Mouse (Mus musculus) gonadal fat pad, adult 2 months (tissue): ENCODE measurements around the gene Olfr707. TPM values are rescaled to one million over a fixed set of nuclear protein-coding genes. Genes with fewer than 3 reads are reported as not detected.
"Not testable (repeated sequence)": the region's sequence is repeated elsewhere in the genome, so short reads cannot be mapped to it uniquely, and the experiment has no call there.

Experiments
- DNase-seq: peaks from one replicate; pipeline ENCODE4 v3.0.0-alpha.2; 2012; ENCODE audit warnings: low read depth
- polyA plus RNA-seq: library from polyadenylated mRNA; depleted of rRNA; stranded (reverse); fragments of >200 nt; gene quantifications from 2 replicates; pipeline ENCODE4 v1.2.3, GENCODE M21; 2012; rRNA removed

The Olfr707 gene
- polyA plus RNA-seq, result not detected in 2 replicates

DNA sequence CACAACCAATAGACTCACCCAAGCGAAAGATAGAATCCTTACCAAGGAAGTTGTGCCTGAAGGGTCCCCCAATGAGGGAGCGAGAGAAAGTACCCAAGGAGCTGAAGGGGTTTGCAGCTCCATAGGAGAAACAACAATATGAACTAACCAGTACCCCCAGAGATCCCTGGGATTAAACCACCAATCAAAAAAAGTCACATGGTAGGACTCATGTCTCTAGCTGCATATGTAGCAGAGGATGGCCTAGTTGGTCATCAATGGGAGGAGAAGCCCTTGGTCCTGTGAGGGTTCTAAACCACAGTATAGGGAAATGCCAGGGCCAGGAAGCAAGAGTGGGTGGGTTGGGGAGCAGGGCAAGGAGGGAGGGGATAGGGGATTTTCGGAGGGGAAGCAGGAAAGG, at the start of gene Olfr707:
Gene Olfr707, minus strand, starts transcription at position 101 of the 400 bp plus-strand sequence.
- not testable (repeated sequence) for DNase-seq

DNA sequence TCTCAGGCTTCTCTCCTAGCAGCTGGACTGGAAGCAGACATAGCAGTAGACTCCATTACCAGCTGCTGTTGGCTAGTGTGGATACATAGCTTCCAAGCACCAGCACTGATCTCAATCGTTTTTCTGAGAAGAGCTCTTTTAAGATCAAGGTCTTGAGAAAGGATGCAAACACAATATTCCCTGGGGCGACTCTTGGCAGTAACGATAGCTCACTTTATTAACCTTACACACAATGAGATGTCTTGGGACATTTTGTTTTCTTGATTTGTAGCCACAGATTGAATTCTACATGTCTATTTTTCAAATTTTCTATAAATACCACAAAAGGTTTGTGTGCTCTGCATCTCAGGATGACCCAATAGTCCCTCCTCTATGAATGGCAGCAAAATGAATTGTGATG, 47.2 kb upstream of the Olfr707 start, which contains the start of gene Olfr710:
Gene Olfr710, minus strand, starts transcription at position 101 of the 400 bp plus-strand sequence.
- no peak for DNase-seq

DNA sequence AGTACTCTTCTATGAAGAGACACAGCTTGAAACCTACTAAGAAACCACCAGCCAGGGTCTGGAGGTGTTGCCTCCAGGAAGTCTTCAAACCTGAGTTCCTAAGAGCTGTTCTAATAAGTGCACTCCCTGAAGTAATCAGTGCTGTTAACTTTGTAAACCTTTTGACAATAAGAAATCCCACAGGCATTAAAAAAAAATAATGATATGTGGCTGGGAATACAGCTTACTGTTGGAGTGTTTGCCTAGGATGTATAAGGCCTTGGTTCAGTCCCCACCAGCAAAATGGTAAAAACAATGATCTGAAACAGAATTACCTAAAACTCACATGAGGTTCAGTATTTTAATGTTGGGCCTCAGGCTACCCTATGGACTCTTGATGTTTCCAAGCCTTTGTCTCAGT, 31.1 kb upstream of the Olfr707 start, which contains the start of gene Olfr709-ps1:
Gene Olfr709-ps1, minus strand, starts transcription at position 101 of the 400 bp plus-strand sequence.
- no peak for DNase-seq

DNA sequence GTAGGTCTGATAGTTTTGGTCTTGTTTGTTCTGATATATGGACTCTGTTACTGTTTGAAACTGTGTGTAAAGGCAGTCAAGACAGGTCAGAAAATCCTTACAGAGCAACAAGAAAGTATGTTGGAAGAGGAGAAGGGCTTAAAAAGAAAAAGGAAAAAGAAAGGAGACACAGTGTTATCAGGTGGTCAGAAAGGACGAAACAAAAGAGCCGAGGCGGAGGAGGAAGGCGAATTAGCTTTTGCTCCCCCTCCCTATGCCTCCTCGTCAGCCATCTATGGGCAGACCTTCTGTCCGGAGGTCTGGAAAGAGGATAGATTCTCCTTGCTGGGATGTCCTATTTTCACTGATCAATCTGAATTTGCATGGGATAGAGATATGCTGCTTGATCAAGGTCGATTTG, 19.9 kb upstream of the Olfr707 start:
- DNase-seq, result not testable (repeated sequence)

DNA sequence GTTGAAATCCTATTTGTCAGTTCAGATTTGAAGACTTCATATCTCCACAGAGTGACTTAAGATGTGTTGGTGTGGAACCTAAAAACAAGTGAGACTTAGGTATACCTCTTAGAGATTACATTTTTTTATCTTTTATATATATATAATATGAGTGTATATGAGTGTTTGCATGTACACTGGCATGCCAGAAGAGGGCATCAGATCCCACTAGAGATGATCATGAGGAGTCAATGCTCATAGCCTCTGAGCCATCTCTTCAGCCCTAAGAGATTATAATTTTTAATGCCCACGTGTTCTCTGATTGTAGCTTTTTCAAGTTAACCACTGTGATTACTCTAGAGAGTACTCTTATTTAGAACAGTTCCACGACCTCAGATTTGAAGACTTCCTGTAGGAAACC, 6.6 kb upstream of the Olfr707 start, which contains the start of gene Olfr1532-ps1:
Gene Olfr1532-ps1, plus strand, starts transcription at position 326 of the 400 bp plus-strand sequence.
- DNase-seq, result no peak

DNA sequence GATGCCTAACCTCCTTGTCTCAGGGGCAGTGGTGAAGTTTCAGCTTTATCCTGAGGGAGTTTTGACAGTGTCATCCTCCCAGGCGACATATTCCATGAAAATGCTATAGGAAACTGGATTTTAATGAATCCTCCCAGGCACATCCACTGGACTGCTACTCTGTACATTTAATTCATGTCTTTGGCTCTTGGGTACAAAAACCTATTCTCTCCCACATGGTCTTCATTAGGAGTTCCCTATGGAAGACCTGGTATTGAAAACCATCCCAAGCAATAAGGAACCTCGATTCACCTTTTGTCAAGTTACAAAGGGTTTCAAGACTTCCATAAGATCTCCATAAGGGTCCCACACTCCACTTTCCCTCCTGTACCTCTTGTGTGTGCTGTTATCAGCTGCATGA, 13.0 kb downstream of the Olfr707 start, which contains the start of gene Olfr706:
Gene Olfr706, minus strand, starts transcription at position 101 of the 400 bp plus-strand sequence.
- no peak for DNase-seq

DNA sequence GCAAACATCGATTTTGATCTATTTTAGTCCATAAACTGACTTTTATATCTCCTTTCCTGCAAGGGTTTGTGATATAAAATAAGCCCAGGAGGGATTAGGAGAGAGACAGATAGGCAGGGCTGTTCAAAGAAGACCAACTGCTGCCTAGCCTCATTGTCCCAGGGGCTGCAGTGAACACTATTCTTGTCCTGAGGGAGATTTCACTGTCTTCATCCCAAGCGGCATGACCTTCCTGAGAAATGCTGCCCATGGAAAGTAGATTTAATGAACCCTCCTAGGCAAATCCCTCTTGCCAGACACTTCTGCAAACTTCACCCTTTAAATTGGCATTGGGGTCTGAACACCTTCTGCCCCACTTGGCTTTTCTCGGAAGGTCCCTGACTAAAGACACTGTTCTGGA, 24.2 kb downstream of the Olfr707 start, which contains the start of gene Olfr705:
Gene Olfr705, minus strand, starts transcription at position 101 of the 400 bp plus-strand sequence.
- DNase-seq, result no peak

DNA sequence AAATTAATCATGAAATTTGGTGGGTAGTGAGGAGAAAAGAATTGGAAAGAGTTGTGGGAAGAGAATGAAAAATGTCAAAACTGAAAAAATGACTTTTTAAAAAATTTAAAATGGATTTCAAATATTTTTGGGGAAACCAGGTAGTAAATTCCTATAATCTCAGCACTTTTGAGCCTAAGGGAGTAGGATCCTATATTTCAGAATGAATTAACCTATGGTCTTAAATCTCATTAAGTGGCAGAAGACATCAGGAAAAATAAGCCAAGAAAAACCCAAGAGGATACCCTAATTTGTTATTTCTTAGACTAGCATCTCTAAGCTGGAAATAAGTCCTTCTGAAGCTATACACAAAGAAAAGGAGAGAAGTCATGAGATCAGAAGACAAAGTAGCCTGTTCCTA, 38.2 kb downstream of the Olfr707 start, which contains the start of gene Olfr704:
Gene Olfr704, plus strand, starts transcription at position 301 of the 400 bp plus-strand sequence.
- no peak for DNase-seq

DNA sequence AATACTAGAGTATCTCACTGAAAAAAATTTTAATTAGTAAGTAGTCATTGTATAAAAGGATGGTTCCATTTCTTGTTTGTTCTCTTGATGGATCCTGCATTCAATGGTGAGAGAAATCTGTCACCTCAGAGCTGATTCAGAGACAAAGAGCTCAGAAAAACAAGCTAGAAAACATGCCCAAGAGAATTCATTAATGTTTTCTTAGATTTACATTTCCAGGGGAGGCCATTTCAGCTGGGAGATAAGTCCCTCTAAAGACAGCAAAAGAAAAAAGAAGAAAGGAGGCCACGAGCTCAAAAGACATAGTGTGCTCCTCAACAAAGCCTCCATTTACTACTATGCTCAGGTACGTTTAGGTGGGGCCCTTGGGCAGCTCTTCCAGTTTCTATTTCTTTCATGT, 58.0 kb downstream of the Olfr707 start, which contains the start of gene Olfr703:
Gene Olfr703, plus strand, starts transcription at position 301 of the 400 bp plus-strand sequence.
- DNase-seq, result no peak

Other genes with a start within 250 kb of the Olfr707 start
- not detected in 2 replicates for gene Olfr693, start 220.7 kb downstream of the Olfr707 start, polyA plus RNA-seq
- gene Olfr694, start 209.4 kb downstream of the Olfr707 start, polyA plus RNA-seq, result not detected in 2 replicates
- gene Olfr695, start 184.8 kb downstream of the Olfr707 start, polyA plus RNA-seq, result not detected in 2 replicates
- not detected in 2 replicates for gene Olfr697, start 158.8 kb downstream of the Olfr707 start, polyA plus RNA-seq
- gene Olfr698, start 145.8 kb downstream of the Olfr707 start, polyA plus RNA-seq, result not detected in 2 replicates
- not detected in 2 replicates for gene Olfr699, start 108.0 kb downstream of the Olfr707 start, polyA plus RNA-seq
- not detected in 2 replicates for gene Olfr700, start 92.4 kb downstream of the Olfr707 start, polyA plus RNA-seq
- gene Olfr701, start 87.1 kb downstream of the Olfr707 start, polyA plus RNA-seq, result 0.14 TPM in 1 of 2 replicates, not detected in the other
- gene Olfr702, start 67.3 kb downstream of the Olfr707 start, polyA plus RNA-seq, result not detected in 2 replicates
- gene Olfr703, start 57.9 kb downstream of the Olfr707 start, polyA plus RNA-seq, result not detected in 2 replicates
- not detected in 2 replicates for gene Olfr704, start 38.1 kb downstream of the Olfr707 start, polyA plus RNA-seq
- not detected in 2 replicates for gene Olfr705, start 24.4 kb downstream of the Olfr707 start, polyA plus RNA-seq
- not detected in 2 replicates for gene Olfr706, start 13.1 kb downstream of the Olfr707 start, polyA plus RNA-seq
- gene Olfr1532-ps1, start 6.8 kb upstream of the Olfr707 start, polyA plus RNA-seq, result not detected in 2 replicates
- not detected in 2 replicates for gene Olfr709-ps1, start 31.0 kb upstream of the Olfr707 start, polyA plus RNA-seq
- not detected in 2 replicates for gene Olfr710, start 47.1 kb upstream of the Olfr707 start, polyA plus RNA-seq
- gene Olfr6, start 62.7 kb upstream of the Olfr707 start, polyA plus RNA-seq, result not detected in 2 replicates
- gene Olfr711, start 74.2 kb upstream of the Olfr707 start, polyA plus RNA-seq, result not detected in 2 replicates
- gene Olfr2, start 104.8 kb upstream of the Olfr707 start, polyA plus RNA-seq, result not detected in 2 replicates
- not detected in 2 replicates for gene Olfr713, start 129.9 kb upstream of the Olfr707 start, polyA plus RNA-seq
- not detected in 2 replicates for gene Olfr714, start 169.7 kb upstream of the Olfr707 start, polyA plus RNA-seq
- gene Olfr17, start 192.0 kb upstream of the Olfr707 start, polyA plus RNA-seq, result not detected in 2 replicates
- gene Olfr715b, start 209.1 kb upstream of the Olfr707 start, polyA plus RNA-seq, result not detected in 2 replicates
- not detected in 2 replicates for gene Olfr715, start 229.8 kb upstream of the Olfr707 start, polyA plus RNA-seq
- gene Olfr716, start 237.1 kb upstream of the Olfr707 start, polyA plus RNA-seq, result not detected in 2 replicates